Mouse (Mus musculus) erythroblast, embryonic 14.5 days (primary cell): ENCODE data around the gene Afg3l1. TPM values are rescaled to one million over a fixed set of nuclear protein-coding genes. Genes with fewer than 3 reads are reported as not detected.
"Not testable (repeated sequence)": the region's sequence is repeated elsewhere in the genome, so short reads cannot be mapped to it uniquely, and the experiment has no call there.

Experiments used
- H3K27me3 ChIP-seq: 2 replicates; pipeline ENCODE4 v1.6.1; 2012; ENCODE audit warnings: inconsistent platforms; ENCODE audit not compliant: control insufficient read depth
- H3K36me3 ChIP-seq: 2 replicates; pipeline ENCODE4 v1.6.1; 2012; ENCODE audit warnings: mild to moderate bottlenecking, inconsistent platforms; ENCODE audit not compliant: control insufficient read depth
- H3K4me1 ChIP-seq: 2 replicates; pipeline ENCODE4 v1.6.1; 2012; ENCODE audit warnings: inconsistent platforms; ENCODE audit not compliant: control insufficient read depth
- H3K4me3 ChIP-seq: replicated peaks from 2 replicates; pipeline ENCODE3; 2012; ENCODE audit warnings: moderate library complexity, mild to moderate bottlenecking, inconsistent platforms
- H3K9me3 ChIP-seq: 2 replicates; pipeline ENCODE4 v1.6.1; 2012; ENCODE audit warnings: low read length, inconsistent platforms, mixed read lengths; ENCODE audit not compliant: control insufficient read depth
- GATA1 ChIP-seq: IDR thresholded peaks from 2 replicates; pipeline ENCODE4 v1.6.1; 2012; ENCODE audit warnings: low read length, inconsistent platforms, mixed read lengths
- TAL1 ChIP-seq: IDR thresholded peaks from 3 replicates; pipeline ENCODE4 v1.6.1; 2012; ENCODE audit warnings: low read length, inconsistent platforms, mixed read lengths
- polyA plus RNA-seq: library from polyadenylated mRNA; stranded (reverse); fragments of >175 nt; gene quantifications from 2 replicates; pipeline ENCODE4 v1.2.3, GENCODE M21; 2012

Afg3l1 gene
- polyA plus RNA-seq, 1 experiment: 1.6 TPM

GRCm38 (mm10) chr8:123442351-123442750 lies 35.4 kb upstream of the Afg3l1 start:
- no peaks in the 10 kb centered on the region; the same call in 1 of the 2 replicates for H3K9me3 ChIP-seq
- H3K4me3 ChIP-seq: peak overlapping the region; percentile 84
- no peaks in the 10 kb centered on the region for H3K27me3 ChIP-seq
- peaks cover 2% of the 10 kb centered on the region for H3K36me3 ChIP-seq
- no peak for TF ChIP-seq GATA1
- TF ChIP-seq TAL1: no peak
- peaks cover 26% of the 10 kb centered on the region for H3K4me1 ChIP-seq

DNA sequence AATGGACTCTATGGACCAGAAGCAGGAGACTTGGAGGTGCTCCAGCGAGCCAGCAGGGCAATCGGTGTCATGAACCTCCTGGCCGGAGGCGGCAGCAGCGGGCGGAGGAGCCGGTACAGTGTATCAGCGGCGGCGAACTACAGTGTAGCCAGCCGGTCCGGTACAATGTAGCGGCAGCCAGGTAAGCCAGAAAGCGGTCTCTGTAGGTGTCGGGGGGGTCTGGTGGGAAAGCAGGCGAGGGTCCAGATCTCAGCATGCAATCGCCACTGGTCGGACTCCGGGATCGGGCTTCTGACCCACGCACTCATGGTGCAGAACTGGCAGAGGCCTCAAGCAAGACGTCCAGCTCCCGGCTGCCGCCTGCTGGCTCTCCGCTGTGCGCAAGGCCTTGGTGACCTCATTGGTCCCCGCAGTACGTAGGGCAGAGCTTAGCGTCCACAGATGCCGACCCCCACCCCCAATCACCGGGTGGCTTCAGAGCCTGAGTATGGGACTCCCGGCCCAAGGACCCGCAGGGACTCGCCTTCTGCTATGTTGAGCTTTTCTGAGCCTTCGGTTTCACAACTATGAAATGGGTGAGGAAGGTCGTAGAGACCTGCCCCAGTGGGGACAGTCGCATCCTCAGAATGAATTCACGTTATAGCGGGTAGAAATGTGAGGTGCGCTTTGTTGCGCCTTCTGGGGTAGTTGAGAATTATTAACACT lies 34.7 kb upstream of the Afg3l1 start:
- Histone ChIP-seq H3K4me1 (peaks cover 26% of the 10 kb centered on the region), H3K36me3 (peaks cover 6% of the 10 kb centered on the region), H3K9me3 (no peaks in the 10 kb centered on the region), H3K27me3 (no peaks in the 10 kb centered on the region), H3K4me3 (peak overlapping the region; percentile 84)
- no peak for TF ChIP-seq GATA1
- no peak for TF ChIP-seq TAL1

GRCm38 (mm10) chr8:123443576-123443921 lies 34.2 kb upstream of the Afg3l1 start:
- Histone ChIP-seq H3K27me3 (no peaks in the 10 kb centered on the region), H3K4me1 (peaks cover 26% of the 10 kb centered on the region), H3K9me3 (no peaks in the 10 kb centered on the region), H3K4me3 (peak overlapping the region; percentile 84), H3K36me3 (peaks cover 6% of the 10 kb centered on the region)
- TF ChIP-seq TAL1 (no peak), GATA1 (no peak)

DNA sequence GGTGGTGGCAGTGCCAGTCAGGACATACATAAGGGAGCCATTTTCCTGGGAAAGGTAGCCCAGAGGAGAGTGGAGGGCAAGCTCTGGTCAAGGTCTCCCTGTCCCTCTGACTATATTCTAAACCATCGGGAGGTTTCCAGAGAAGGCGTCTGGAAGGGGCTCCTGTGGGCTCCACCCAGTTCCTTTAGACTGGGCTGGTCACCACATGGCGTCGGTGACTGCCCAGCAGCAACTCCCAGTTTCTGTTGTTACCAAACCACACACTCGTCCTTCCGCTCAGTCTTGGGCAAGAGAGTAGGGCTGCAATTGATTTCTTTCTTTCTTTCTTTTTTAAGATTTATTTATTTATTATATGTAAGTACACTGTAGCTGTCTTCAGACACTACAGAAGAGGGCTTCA lies 33.6 kb upstream of the Afg3l1 start:
- Histone ChIP-seq H3K4me3 (peak overlapping the region; percentile 23), H3K36me3 (peaks cover 8% of the 10 kb centered on the region), H3K27me3 (no peaks in the 10 kb centered on the region), H3K9me3 (no peaks in the 10 kb centered on the region), H3K4me1 (peaks cover 26% of the 10 kb centered on the region)
- TF ChIP-seq TAL1: no peak
- no peak for TF ChIP-seq GATA1

DNA sequence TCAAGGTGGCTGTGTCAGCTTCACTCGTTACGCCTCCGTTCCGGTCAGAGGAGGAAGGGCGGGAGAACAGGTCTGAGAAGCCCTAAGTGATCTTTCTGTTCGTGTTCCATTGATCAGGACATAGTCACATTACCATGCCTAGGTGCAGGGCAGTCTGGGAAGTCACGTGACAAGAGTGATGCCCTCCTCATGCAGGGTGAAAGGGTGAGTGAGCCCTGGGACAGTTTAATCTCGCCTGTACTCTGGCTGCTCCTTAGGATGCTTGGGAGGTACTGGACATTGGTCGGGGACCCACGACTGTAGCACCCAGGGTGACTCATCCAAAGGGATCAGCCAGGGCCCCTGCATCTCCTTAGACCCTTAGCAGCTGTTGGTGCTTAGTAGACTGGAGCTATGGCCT lies 31.7 kb upstream of the Afg3l1 start:
- TF ChIP-seq GATA1: no peak
- no peak for TF ChIP-seq TAL1

GRCm38 (mm10) chr8:123446799-123447198 lies 30.9 kb upstream of the Afg3l1 start:
- TF ChIP-seq GATA1: no peak
- no peak for TF ChIP-seq TAL1
- Histone ChIP-seq H3K4me3 (no peak overlapping the region), H3K9me3 (no peaks in the 10 kb centered on the region), H3K4me1 (peaks cover 36% of the 10 kb centered on the region), H3K27me3 (no peaks in the 10 kb centered on the region), H3K36me3 (peaks cover 16% of the 10 kb centered on the region)

More for the DNA sequence above, 31.7 kb upstream of the Afg3l1 start:
- Histone ChIP-seq H3K9me3 (no peaks in the 10 kb centered on the region), H3K4me1 (peaks cover 32% of the 10 kb centered on the region), H3K27me3 (no peaks in the 10 kb centered on the region), H3K36me3 (peaks cover 12% of the 10 kb centered on the region), H3K4me3 (no peak overlapping the region)

GRCm38 (mm10) chr8:123450783-123451182 lies 26.9 kb upstream of the Afg3l1 start:
- TF ChIP-seq TAL1 (no peak), GATA1 (no peak)

DNA sequence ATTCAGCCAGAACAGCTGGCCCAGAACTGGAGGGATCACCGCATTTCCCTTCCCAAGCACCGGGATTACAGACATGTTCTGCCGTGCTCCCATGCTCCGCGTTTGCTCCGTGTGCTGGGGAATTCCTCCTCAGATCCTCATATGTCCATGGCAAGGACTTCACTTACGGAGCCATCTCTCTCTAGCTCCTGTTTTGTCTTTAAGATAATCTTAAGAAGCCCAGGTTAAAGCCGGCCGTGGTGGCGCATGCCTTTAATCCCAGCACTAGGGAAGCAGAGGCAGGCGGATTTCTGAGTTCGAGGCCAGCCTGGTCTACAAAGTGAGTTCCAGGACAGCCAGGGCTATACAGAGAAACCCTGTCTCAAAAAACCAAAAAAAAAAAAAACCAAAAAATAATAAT lies 26.0 kb upstream of the Afg3l1 start:
- H3K27me3 ChIP-seq, H3K4me3 ChIP-seq, H3K9me3 ChIP-seq: not testable (repeated sequence)
- Histone ChIP-seq H3K4me1 (peaks cover 15% of the 10 kb centered on the region), H3K36me3 (peaks cover 47% of the 10 kb centered on the region)

More at GRCm38 (mm10) chr8:123450783-123451182, 26.9 kb upstream of the Afg3l1 start:
- H3K36me3 ChIP-seq: peaks cover 43% of the 10 kb centered on the region
- H3K9me3 ChIP-seq: no peaks in the 10 kb centered on the region
- peaks cover 18% of the 10 kb centered on the region for H3K4me1 ChIP-seq
- H3K27me3 ChIP-seq: no peaks in the 10 kb centered on the region
- no peak overlapping the region for H3K4me3 ChIP-seq

GRCm38 (mm10) chr8:123452149-123452548 lies 25.6 kb upstream of the Afg3l1 start:
- Histone ChIP-seq H3K27me3 (no peaks in the 10 kb centered on the region), H3K9me3 (no peaks in the 10 kb centered on the region), H3K36me3 (peaks cover 49% of the 10 kb centered on the region), H3K4me1 (peaks cover 12% of the 10 kb centered on the region), H3K4me3 (no peak overlapping the region)
- TF ChIP-seq GATA1 (no peak), TAL1 (no peak)

- Histone ChIP-seq H3K9me3 (no peaks in the 10 kb centered on the region), H3K27me3 (no peaks in the 10 kb centered on the region), H3K4me1 (peaks cover 12% of the 10 kb centered on the region), H3K36me3 (peaks cover 53% of the 10 kb centered on the region), H3K4me3 (no peak overlapping the region)
- TF ChIP-seq GATA1 (no peak), TAL1 (no peak)
Observed at GRCm38 (mm10) chr8:123453291-123453690, 24.4 kb upstream of the Afg3l1 start.
